Mouse (Mus musculus): ENCODE results near the gene Gpr82.

DNA sequence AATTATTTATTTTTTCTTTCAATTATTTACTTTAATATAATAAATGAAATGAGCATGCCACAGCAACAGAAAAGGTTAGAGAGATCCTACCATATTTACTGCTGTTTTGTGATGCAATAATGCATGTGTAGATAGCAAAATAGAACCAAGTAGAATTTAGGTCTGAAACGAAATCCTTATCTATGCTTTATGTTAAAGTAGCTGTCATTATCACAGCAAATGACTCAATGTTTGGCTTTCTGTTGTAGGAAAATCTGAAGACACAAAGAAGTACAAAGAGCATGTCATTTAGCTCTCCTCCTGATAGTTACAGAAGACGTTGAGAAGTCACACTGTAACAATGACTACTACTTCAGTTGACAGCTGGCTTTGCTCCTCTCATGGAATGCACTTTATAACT, 22.3 kb upstream of the Gpr82 start:
- no peak for TF ChIP-seq GATA1 (IDR thresholded peaks at IDR 0.05; ENCODE audit: low read length)
- no peak for TF ChIP-seq TAL1 (IDR thresholded peaks at IDR 0.05; ENCODE audit: low read length)

Data from erythroblast, embryonic 14.5 days (primary cell).